Mouse (Mus musculus) ovary, adult 18-20 months (tissue): ENCODE measurements at regions not wholly inside any gene's neighbourhood (a gene's known extent, or its start where the extent isn't known, plus 50 kb on each side); places are given as distances from the start of the nearest gene placed in this dataset.
"Not testable (repeated sequence)": the region's sequence is repeated elsewhere in the genome, so short reads cannot be mapped to it uniquely, and the experiment has no call there.

ENCODE experiments used
- DNase-seq: peaks from one replicate; pipeline ENCODE4 v3.0.0; 2022; ENCODE audit warnings: low spot score, mixed read lengths

DNA sequence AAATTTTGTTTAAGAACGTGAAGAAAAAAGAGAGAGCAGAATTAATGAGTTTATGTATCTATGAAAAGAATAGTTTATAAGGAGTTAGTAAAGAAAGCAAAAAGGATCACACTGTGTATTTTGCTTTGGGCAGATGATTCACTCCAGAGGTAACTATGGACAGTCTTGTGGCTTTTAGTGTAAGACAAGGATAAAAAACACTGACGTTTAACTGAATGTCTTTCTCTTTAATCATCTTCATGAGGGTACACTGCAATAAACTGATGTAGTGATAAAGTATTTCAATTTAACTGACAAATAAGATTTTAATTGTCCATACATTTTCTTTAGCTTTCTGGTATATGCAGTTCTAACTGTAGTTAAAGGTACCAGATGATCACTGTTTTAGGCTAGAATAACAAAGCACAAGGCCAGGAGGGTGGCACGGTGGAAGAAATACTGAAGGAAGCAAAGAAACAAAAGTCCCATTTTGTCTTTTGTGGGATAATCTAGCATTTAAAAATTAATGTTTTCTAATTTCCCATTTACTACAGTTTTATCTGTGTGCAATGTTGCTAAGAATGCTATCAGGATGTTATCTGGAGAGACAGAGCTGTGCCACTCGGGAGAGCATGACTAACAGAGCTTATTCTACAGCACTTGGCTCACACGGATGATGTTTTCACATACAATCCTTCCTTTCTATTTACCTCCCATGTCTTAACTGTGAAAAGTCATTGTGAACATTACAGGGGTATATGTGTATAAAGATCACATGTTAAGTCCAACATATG, 232.4 kb upstream of the Tusc1 start:
- DNase-seq, result no peak

DNA sequence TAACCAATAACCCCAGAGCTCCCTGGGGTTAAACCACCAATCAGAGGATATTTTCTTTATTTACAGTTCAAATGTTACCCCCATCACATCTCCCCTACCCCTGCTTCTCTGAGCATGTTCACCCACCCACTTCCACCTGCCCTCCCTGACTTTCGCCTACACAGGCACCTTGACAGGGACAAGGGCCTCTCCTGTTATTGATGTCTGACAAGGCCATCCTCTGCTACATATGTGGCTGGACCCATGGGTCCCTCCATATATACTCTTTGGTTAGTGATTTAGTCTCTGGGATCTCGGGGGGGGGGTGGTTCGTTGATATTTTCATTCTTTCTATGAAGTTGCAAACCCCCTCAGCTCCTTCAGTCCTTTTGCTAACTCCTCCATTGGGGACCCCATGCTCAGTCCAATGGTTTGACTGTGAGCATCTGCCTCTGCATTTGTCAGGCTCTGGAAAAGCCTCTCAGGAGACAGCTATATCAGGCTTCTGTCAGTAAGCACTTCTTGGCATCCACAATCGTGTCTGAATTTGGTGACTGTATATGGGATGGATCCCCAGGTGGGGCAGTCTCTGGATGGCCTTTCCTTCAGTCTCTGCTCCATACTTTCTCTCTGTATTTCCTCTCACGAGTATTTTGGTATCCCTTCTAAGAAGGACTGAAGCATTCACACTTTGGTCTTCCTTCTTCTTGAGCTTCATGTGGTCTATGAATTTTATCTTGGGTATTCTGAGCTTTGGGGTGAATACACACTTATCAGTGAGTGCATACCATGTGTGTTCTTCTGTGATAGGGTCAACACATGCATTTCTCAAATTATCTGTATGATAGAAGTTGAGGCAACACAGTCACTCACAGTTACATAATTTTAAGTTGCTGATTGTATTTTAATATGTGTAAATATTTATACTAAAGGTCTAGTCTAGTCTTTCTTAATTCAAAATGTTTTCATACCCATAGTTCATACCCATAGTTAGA, 220.8 kb upstream of the Tusc1 start:
- no peak for DNase-seq

GRCm38 (mm10) chr4:93555181-93555580, 219.9 kb upstream of the Tusc1 start:
- not testable (repeated sequence) for DNase-seq

- DNase-seq, result peak; percentile 2
Observed at GRCm38 (mm10) chr4:93552489-93553160, 217.3 kb upstream of the Tusc1 start.

GRCm38 (mm10) chr4:93551086-93551485, 215.8 kb upstream of the Tusc1 start:
- peak; percentile 16 for DNase-seq

DNA sequence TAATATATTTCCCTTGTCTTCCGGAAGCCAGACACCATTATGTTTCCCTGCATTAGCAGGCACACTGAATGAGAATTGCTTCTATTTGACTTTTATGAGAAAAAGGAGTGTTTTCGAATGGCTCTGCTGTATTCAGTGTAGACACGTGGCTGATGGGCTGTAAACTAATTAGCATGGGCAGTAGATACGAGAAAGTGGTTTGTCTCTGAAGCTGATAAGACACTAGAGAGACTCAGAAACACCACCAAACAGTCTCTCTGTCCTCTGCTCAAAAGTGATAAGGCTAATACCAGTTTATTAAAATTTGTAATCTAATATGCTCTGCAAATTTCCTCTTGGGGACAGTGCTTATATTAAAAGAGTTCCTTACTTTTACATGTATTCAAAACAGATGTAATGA, 205.3 kb upstream of the Tusc1 start:
- no peak for DNase-seq

DNA sequence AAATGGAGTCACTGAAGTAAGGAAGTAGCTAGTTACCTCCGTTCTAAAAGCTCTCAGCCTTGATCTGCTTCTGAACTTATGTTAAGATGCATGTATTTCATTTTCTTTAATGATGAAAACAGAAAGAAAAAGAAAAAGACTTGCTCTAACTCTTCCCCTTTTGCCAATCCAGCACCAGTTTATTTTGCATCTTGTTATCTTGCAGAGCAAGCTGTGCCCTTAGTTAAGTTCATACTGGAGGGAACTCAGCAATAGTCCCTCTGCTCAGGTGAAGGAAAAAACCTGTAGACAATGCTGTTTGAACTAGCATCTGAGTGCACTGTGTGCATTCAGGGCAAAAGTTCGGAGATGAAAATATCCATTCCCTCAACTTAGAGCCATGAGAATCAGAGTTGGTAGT, 192.1 kb upstream of the Tusc1 start:
- DNase-seq, result no peak

DNA sequence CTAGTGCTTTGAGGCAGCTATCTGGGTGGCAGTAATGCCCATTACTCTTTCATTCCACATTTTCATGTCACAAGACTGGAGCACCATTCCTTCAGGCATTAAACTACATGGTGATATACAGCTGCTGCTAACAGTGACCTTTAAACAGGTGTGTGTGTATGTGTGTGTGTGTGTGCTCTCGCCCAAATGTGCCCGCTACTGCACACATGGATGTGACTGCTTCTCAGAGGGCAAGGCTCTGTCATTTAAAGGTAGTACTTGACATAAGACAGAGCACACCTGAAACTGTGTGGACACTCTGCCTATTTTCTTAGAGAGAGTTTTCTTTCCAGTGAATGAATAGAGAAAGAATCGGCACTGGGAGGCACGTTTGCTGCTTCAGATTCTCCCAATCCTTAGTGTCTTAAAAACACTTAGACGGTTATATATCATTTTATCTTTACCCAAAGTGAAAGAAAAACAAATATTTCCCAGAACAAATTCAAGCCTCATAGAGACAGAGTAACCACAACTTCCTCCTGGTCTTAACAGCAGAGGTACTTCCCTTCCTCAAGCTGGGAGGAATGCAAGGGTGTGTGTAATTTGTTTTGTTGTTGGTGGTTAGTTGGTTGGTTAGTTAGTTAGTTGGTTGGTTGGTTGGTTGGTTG, 185.3 kb upstream of the Tusc1 start:
- DNase-seq, result no peak

GRCm38 (mm10) chr4:93518925-93519324, 183.6 kb upstream of the Tusc1 start:
- no peak for DNase-seq

- no peak for DNase-seq
Observed at GRCm38 (mm10) chr4:93510771-93511170, 175.5 kb upstream of the Tusc1 start.

GRCm38 (mm10) chr4:93496871-93497270, 161.6 kb upstream of the Tusc1 start:
- no peak for DNase-seq

DNA sequence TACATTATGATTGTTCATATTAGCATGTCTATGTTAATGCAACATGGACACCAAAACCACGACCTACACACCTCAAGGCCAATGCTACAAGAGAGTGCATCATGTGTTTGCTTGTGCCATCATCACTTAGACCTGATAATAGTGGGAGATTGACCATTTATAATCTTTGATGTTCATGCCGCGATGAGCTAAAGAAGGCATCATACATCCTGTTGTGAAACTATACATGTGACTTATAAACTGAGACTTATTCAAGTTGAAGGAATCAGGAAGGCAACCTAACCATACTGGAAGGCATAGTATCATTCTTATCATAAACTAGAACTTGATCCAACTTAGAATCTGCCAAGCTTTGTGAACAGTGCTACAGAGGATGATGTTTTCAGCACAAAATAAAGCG, 159.0 kb upstream of the Tusc1 start:
- DNase-seq, result no peak

DNA sequence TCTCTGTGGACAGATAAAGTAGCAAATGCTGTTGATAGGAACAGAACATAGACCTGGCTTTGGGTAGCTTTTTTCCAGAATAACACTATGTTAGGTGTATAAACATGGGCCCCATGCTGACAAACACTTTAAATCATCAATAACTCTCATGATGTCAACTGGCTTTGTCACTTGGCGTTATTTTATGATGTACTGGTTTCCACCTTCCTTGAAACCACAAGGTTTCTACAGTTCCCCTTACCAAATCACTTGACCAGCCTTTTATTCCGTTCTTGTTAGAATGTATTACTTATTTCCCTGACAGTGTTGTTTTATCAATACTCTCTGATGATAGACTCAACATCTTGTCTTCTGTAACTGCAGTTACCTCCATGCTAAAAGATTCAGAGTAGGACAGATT, 158.6 kb upstream of the Tusc1 start:
- DNase-seq, result no peak

- no peak for DNase-seq
Observed at GRCm38 (mm10) chr4:93493326-93493725, 158.0 kb upstream of the Tusc1 start.

DNA sequence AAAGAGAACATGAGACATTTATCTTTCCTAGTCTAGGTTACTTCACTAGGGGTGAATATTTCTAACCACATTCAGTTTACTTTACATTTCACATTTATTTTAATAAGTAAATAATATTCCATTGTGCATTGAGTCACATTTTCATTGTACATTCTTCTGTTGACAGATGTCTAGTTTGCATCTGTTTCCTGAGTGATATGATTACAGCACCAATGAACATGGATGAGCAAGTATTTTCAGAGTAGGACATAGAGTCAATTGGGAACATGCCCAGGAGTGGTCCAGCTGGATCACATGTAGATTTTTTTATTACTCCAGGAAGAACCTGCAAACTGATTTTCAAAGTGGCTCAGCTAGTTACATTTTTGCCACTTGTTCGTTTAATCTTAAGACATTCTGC, 153.3 kb upstream of the Tusc1 start:
- no peak for DNase-seq

DNA sequence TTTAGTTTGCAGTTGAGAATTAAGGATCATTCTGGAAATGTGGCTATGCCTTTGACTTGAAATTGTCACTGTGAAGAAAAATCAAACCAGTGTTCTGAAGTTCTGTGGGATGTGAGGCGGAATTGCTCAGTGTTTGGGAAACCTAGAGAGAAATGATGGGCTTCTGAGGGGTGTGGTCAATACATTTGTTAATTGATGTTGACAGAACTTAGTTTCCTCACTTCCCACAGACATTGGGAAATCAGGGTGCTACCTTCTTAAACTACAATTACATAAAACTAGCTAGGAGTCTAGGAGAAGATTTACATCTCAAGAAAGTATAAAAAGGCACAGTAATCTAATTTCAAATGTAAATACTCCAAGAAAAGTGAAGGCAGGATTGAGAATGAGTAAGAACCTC, 151.1 kb upstream of the Tusc1 start:
- no peak for DNase-seq

DNA sequence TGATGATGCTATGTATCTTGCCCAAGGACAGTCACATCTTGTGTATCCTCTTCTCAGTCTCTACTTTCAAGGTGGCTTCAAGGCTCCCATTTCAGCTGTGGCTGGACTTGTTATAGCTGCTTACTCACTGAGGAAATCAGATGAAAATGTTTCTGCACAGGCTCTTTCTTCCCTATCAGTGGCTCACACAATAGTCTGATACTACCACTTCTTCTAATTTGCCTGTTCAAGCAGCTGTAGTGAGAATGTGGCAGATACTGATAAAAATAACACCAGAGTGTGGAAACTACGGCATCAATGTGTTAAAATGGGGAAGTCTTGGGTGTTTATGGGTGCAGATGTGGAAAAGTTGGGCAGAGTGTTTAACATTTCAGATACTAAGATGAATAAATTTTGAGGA, 145.9 kb upstream of the Tusc1 start:
- no peak for DNase-seq

- DNase-seq, result no peak
Observed at GRCm38 (mm10) chr4:93477189-93477767, 142.0 kb upstream of the Tusc1 start.

GRCm38 (mm10) chr4:93467998-93468397, 132.7 kb upstream of the Tusc1 start:
- DNase-seq, result no peak

GRCm38 (mm10) chr4:93467424-93467823, 132.1 kb upstream of the Tusc1 start:
- DNase-seq, result no peak

DNA sequence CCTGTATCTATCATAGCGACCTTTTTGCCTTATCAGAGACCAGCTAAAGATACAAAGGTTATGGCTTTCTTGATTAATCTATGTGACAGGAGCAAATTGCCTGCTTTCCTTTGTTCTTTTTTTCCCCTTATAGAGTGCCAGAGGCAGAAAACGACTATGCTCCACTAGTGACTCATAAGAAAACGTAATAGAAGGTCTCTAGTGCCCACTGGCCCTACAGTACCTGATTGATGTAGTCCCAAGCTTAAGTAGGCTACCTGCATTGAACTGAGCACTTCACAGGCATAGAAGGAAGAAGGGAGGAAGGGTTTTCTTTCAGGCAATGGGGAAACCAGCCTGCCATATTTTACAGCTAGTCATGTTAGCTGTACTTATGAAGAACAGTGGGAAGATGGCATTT, 116.0 kb upstream of the Tusc1 start:
- DNase-seq, result no peak

GRCm38 (mm10) chr4:93450831-93451230, 115.5 kb upstream of the Tusc1 start:
- no peak for DNase-seq
